Mouse (Mus musculus): ENCODE results near the gene Tom1l2.

DNA sequence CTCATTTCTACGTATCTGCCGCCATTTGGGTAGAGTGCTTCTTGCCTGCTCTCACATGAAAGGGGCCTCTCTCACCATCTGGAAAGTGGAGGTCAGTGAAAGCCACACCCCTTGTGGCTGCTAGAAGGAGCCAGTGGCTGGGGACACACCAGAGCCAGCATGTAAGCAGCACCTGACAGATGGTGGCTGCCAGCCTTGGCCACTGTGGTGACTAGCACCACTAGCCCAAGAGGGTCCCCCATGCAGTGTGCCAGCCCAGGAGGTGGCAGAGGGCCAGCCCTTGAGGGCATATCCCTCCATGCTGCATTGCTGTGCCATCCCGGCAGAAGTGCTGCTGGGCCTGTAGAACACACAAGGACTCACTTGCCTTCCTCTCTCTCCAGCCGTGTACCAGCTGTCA lies 159.1 kb downstream of the Tom1l2 start:
- TF ChIP-seq TAL1 (IDR thresholded peaks at IDR 0.05; ENCODE audit: low read length) = no peak
- no peak for TF ChIP-seq GATA1 (IDR thresholded peaks at IDR 0.05; ENCODE audit: low read length)
